In genomic region chr5:93109555-93109954, GRCm38 (mm10) we compare ENCODE assay signal across 14 mouse cellular contexts. TPM values are rescaled to one million over a fixed set of nuclear protein-coding genes. Genes with fewer than 3 reads are reported as not detected.
DNase-seq lines count a peak whose midpoint lies in the region; ATAC-seq lines count a peak whose summit lies in the region.
"Had no signal": no experiment of that assay in that cellular context is flagged by ENCODE, and none has a peak within 500 bp of the region (broad histone marks: within the 10 kb centered on the region; RNA-seq: fewer than 3 reads in every experiment).

No protein-coding gene starts in this region.

- DNase-seq in 416B (ENCODE audit: low read depth) = peak; percentile 78
- DNase-seq in lung, postnatal 25 days (ENCODE audit: low spot score) = no peak
- no peak for DNase-seq in layer of hippocampus, postnatal 14 days (ENCODE audit: low spot score in 2 of 2)
- no peak for DNase-seq in lung, adult 18-20 months
- DNase-seq: adrenal gland, postnatal 10 days; cerebellum, adult 11 months; cerebellum, adult 8-10 months; cerebellum, postnatal 14 days; gastrocnemius, postnatal 36 days; heart, adult 18-20 months had no signal

- ATAC-seq in common myeloid progenitor, adult 5-6 weeks (replicated peaks; ENCODE audit: low read depth, poor library complexity, severe bottlenecking) = peak; percentile 88
- peak; percentile 25 for ATAC-seq in inflammation-experienced regulatory T-cells, adult 6 months
- ATAC-seq in monocyte, adult 5-6 weeks (replicated peaks; ENCODE audit: insufficient number of reproducible peaks, low FRiP score, low TSS enrichment, poor library complexity, severe bottlenecking) = peak; percentile 83
- ATAC-seq: forebrain, embryonic 16.5 days had no signal

RNA-seq across cellular contexts. Expression of gene Sept11, which starts 16.3 kb away (rescaled TPM):
- 66.4 and 67.9 TPM in 2 replicates for total RNA-seq in common myeloid progenitor, adult 5-6 weeks (2017)
- 10 to 100 TPM; 28.0 to 72.7 (median 29.9) TPM for polyA plus RNA-seq in inflammation-experienced regulatory T-cells, adult 6 months (2017; shearing (Covaris generic))
- total RNA-seq in monocyte, adult 5-6 weeks (2017) = 78.7 to 182 TPM (median 86.3 TPM) in 3 replicates
- total RNA-seq in layer of hippocampus, postnatal 14 days (2021) = 100 to 1,000 TPM; 116 to 118 TPM

Comparison
In these comparisons a context has a peak if more than half of its experiments do, and no peak if none do; other contexts are left out.
1. ATAC-seq: peak in every context shown above with its lines; median percentile 88 in common myeloid progenitor, adult 5-6 weeks; 83 in monocyte, adult 5-6 weeks; 25 in inflammation-experienced regulatory T-cells, adult 6 months.